Mouse (Mus musculus) cerebellum, adult 2 months (tissue): ENCODE results near the gene Pop7. TPM values are rescaled to one million over a fixed set of nuclear protein-coding genes. Genes with fewer than 3 reads are reported as not detected.

Source experiments
- DNase-seq, 2 experiments: peaks; one replicate each; pipeline ENCODE4 v3.0.0; 2021
- H3K27ac ChIP-seq: fragments of 200-500 bp; 2 replicates; pipeline ENCODE4 v1.5.1; 2012; ENCODE audit warnings: low read length, control low read depth, inconsistent platforms; ENCODE audit not compliant: insufficient read depth
- H3K27me3 ChIP-seq: fragments of 200-500 bp; 2 replicates; pipeline ENCODE4 v1.6.1; 2012; ENCODE audit warnings: inconsistent platforms, mild to moderate bottlenecking, low read length, moderate library complexity; ENCODE audit not compliant: control insufficient read depth, insufficient read depth
- H3K4me1 ChIP-seq: fragments of 200-500 bp; 2 replicates; pipeline ENCODE4 v1.6.1; 2011; ENCODE audit warnings: low read length; ENCODE audit not compliant: control insufficient read depth, insufficient read depth
- H3K4me3 ChIP-seq: fragments of 200-500 bp; replicated peaks from 2 replicates; pipeline ENCODE3; 2011; ENCODE audit warnings: mild to moderate bottlenecking, low read depth, low read length, control low read depth; ENCODE audit not compliant: insufficient read depth
- CTCF ChIP-seq: fragments of 200-500 bp; IDR thresholded peaks from 2 replicates; pipeline ENCODE4 v1.5.1; 2011; ENCODE audit warnings: low read depth, mild to moderate bottlenecking, control low read depth, low read length, moderate library complexity, borderline replicate concordance; ENCODE audit not compliant: insufficient read depth
- POLR2A ChIP-seq: fragments of 200-500 bp; IDR thresholded peaks from 2 replicates; pipeline ENCODE4 v1.6.1; 2011; ENCODE audit warnings: low read length, control low read depth, borderline replicate concordance; ENCODE audit not compliant: insufficient read depth
- WGBS: fragments of 180-500 bp; shearing (Covaris S2); methylation state at CpG from one replicate; pipeline ENCODE4 v1.1.7; 2018; 5-methylcytosine and 5-hydroxymethylcytosine counted together
- polyA plus RNA-seq: library from polyadenylated mRNA; depleted of rRNA; stranded (reverse); fragments of >200 nt; gene quantifications from 2 replicates; pipeline ENCODE4 v1.2.3, GENCODE M21; 2012; rRNA removed

The Pop7 gene
- 54.8 and 55.3 TPM in 2 replicates for polyA plus RNA-seq

DNA sequence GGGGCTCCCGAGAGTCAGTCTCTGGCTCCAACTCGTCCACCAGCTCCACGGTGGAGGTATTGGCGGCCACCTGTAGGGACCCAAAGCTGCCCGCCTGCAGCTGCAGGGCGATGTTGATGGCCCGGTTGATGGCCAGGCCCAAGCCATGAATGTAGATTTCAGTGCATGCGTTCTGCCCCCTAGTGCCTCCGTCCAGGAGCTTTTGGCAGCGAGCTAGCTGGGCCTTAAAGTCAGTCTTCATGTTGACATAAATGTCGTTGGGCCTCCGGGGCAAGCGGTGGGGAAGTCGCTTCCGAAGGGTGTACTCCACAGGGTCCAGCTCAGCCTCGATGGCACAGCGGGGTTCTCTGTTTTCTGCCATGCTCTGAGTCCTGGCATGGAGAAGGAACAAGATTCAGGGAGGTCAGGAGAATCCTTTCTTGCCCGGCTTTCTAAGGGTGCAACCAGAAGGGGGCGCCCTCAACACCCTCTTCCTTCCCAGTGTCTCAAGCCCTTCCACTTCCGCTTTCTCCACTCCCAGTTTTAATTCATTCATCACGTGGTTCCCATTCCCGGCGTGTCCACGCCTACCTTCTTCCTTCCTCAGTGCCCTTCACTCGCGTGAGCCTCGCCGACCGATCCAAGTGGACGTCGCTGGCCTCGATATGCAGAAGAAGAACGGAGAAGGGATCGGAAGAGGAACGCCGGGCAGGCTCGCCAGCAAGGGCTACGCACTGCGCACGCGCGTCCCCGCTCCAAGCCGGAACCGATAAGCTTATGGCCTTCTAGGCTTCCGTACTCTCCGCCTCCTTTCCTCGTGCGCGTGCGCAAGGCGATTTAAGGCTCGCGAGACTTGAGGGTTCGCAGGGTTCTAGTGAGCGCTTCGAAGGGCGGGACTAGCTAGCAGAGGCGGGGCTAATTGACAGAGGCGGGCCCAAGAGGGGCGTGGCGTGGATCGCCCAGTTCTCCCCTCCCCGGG, at the start of gene Pop7:
Gene Pop7, minus strand, starts transcription at position 810 of the 958 bp plus-strand sequence.
- peak; percentile 100 for DNase-seq
- TF ChIP-seq POLR2A (peak; percentile 81; the same call in 1 of the 2 replicates), CTCF (peak; percentile 74)
- Histone ChIP-seq H3K4me3 (peak within 1 kb of the TSS; percentile 80), H3K27ac (peak within 1 kb of the TSS; percentile 88), H3K27me3 (no peaks in the 10 kb centered on the region), H3K4me1 (no peaks in the 10 kb centered on the region; the same call in 1 of the 2 replicates)
- WGBS = under 1% methylated on average over 64 of the region's 64 CpGs

DNA sequence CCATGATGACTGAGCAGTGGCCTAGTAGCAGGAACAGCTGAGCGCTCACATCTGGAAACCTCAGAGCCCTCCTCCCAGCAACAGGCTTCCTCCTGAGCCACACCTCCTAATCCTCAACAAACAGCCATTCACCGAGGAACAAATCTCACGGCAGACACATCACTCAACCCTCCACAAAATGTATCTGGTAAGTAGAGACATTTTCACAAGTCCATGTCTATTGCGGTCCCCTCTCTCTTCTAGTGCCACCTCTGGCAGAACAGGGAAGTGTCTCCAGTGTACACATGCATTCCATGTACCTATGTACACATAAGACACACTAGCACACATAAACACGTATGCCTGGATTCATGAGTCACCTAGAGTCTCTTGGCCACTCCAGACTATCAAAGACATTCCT, 48.8 kb upstream of the Pop7 start:
- Histone ChIP-seq H3K4me3 (no peak overlapping the region), H3K27me3 (no peaks in the 10 kb centered on the region), H3K4me1 (peaks cover 13% of the 10 kb centered on the region), H3K27ac (no peak overlapping the region)
- WGBS = 75% methylated on average over 5 of the region's 5 CpGs
- TF ChIP-seq CTCF = peak; percentile 39; the same call in 1 of the 2 replicates
- no peak for TF ChIP-seq POLR2A
- no peak for DNase-seq

GRCm38 (mm10) chr5:137549840-137550239, 47.5 kb upstream of the Pop7 start:
- 93% methylated on average over 2 of the region's 2 CpGs for WGBS
- H3K4me1 ChIP-seq = peaks cover 10% of the 10 kb centered on the region
- TF ChIP-seq CTCF (no peak), POLR2A (no peak)
- H3K4me3 ChIP-seq = no peak overlapping the region
- no peak for DNase-seq
- H3K27ac ChIP-seq = no peak overlapping the region
- no peaks in the 10 kb centered on the region for H3K27me3 ChIP-seq

DNA sequence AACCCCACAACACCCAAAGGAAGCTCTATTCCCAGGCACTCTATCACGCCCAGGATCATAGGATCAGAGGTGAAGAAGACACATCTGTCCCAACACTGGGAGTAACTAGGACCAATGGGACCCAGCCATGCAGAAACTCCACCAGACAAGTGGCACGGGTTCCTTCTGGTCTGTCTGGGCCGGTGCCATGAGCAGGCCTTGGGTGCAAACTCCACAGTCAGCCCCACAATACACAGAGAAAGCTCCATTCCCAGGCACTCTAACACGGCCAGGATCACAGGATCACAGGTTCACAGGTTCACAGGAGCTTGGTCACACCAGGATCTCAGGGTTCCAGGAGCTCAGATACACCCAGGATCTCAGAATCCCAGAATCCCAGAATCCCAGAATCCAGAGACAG, 43.3 kb upstream of the Pop7 start:
- 46% methylated on average over 4 of the region's 4 CpGs for WGBS
- no peak overlapping the region for H3K27ac ChIP-seq

GRCm38 (mm10) chr5:137544926-137545325, 42.6 kb upstream of the Pop7 start:
- no peak overlapping the region for H3K27ac ChIP-seq
- no peak for DNase-seq
- 77% methylated on average over 6 of the region's 6 CpGs for WGBS
- TF ChIP-seq POLR2A = no peak
- no peak for TF ChIP-seq CTCF
- peaks cover 18% of the 10 kb centered on the region; the same call in 1 of the 2 replicates for H3K4me1 ChIP-seq
- no peaks in the 10 kb centered on the region for H3K27me3 ChIP-seq
- no peak overlapping the region for H3K4me3 ChIP-seq

More for the DNA sequence above, 43.3 kb upstream of the Pop7 start:
- Histone ChIP-seq H3K4me1 (peaks cover 15% of the 10 kb centered on the region; the same call in 1 of the 2 replicates), H3K27me3 (no peaks in the 10 kb centered on the region), H3K4me3 (no peak overlapping the region)
- DNase-seq = no peak
- TF ChIP-seq POLR2A (no peak), CTCF (no peak)

DNA sequence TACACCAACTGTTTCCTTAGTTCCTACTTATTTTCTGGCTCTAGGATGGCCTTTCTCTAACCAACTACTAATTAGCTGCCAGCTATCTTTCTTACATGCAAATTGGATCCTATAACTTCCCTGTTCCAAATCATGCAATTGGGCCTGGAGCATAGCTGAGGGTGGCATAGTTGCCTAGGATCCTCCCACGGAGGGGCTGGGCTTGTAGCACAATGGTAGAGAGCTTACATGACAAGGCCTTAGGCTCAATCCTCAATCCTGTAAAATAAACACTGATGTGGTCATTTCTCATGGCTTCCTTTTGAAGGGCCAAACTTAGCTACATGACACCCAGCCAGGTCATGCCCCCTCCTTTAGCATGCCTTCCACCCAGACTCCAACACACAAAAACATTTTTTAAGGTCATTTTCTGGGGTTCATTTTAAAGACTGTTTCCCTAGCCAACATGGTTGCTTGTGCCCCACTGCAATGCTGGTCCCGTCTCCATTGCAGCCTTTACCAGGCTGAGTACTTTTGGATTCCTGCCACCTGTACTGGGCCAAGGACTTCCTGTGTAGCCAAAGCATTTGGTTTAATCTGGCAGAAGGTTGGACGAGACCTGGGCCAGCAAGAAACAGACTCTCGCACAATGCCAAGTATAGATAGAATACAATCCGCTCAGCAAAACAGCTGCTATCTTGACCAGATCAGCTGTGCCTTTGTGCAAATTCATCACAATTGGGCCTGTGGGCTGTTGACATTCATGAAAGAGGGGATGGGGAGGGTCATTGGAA, 39.6 kb upstream of the Pop7 start:
- TF ChIP-seq CTCF = no peak
- TF ChIP-seq POLR2A = no peak
- H3K27me3 ChIP-seq = no peaks in the 10 kb centered on the region
- H3K27ac ChIP-seq = peak overlapping the region; percentile 25; the same call in 1 of the 2 replicates
- H3K4me1 ChIP-seq = peaks cover 29% of the 10 kb centered on the region
- H3K4me3 ChIP-seq = no peak overlapping the region
- WGBS = 14% methylated on average over 5 of the region's 5 CpGs
- DNase-seq = peak; percentile 76 to 90

GRCm38 (mm10) chr5:137540991-137541390, 38.7 kb upstream of the Pop7 start:
- no peak for TF ChIP-seq CTCF
- TF ChIP-seq POLR2A = no peak
- WGBS = 86% methylated on average over 6 of the region's 6 CpGs
- H3K4me1 ChIP-seq = peaks cover 29% of the 10 kb centered on the region

More at GRCm38 (mm10) chr5:137540991-137541390, 38.7 kb upstream of the Pop7 start:
- H3K4me3 ChIP-seq = no peak overlapping the region
- no peak overlapping the region for H3K27ac ChIP-seq
- DNase-seq = no peak
- no peaks in the 10 kb centered on the region for H3K27me3 ChIP-seq
